Mouse (Mus musculus): Measurements from ENCODE around the gene Clcn7. TPM values are rescaled to one million over a fixed set of nuclear protein-coding genes. Genes with fewer than 3 reads are reported as not detected.

The Clcn7 gene
- polyA plus RNA-seq, 1 experiment from 2014 or later = 26.7 TPM

DNA sequence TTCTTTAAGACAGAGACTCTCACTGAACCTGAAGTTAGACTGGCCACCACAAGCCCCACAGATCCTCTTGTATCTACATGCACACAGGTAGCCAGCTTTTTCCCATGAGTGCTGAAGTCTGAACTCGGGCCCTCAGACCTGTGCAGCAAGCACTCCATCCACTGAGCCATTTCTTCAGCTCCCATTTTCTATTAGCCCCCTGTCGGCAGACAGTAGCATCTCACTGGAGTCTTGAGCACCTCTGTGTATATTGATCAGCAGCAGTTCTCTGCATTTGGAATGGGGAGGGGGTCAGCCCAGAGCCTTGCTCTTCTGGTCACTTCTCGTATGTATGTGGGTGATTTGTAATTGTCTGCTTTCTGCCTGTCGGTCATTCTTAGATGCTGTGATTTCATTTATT lies 6.8 kb downstream of the Clcn7 start:
- Histone ChIP-seq H3K4me1 (ENCODE audit: control insufficient read depth, insufficient read depth, low read length) (no peaks in the 10 kb centered on the region), H3K4me3 (ENCODE audit: low read depth, low read length) (no peak overlapping the region), H3K4me2 (ENCODE audit: low read depth, low read length) (no peak overlapping the region), H3K27ac (ENCODE audit: low read depth, low read length) (no peak overlapping the region), H3K9ac (replicated peaks; ENCODE audit: low read depth, low read length) (no peak overlapping the region), H3K27me3 (ENCODE audit: control insufficient read depth, insufficient read depth, low read length) (no peaks in the 10 kb centered on the region), H3K9me3 (ENCODE audit: control insufficient read depth, low read length) (no peaks in the 10 kb centered on the region), H3K36me3 (ENCODE audit: control insufficient read depth, insufficient read depth, low read length) (0 out of 2 replicates have a peak, but pooled peaks cover 2% of the 10 kb centered on the region)
- ATAC-seq (ENCODE audit: low read depth) = no peak
- WGBS = 74% methylated on average over 4 of the region's 4 CpGs

DNA sequence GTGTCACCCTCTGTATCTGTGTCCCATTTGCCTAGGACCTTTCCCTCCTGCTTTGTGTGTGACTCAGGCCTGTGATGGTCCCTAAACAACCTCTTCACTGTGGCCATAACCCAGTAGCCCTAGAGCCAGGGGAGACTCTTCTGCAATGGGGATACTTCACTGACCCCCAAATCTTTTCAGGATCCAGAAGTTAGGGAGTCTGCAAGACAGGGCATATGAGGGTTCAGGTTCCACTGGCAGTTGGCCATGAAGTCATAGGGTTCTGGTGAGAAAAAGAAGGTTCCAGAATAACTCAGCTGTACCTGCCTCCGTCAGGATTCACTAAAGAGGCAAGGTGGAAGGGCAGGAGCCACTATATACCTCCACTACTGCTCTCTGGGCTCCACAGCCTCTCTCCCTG lies 29.0 kb downstream of the Clcn7 start, which contains the start of gene Ccdc154:
Gene Ccdc154 (plus strand): TSS at position 301 of the 400 bp plus-strand sequence.
- Histone ChIP-seq H3K4me2 (ENCODE audit: low read depth, low read length) (no peak within 1 kb of the TSS), H3K9me3 (ENCODE audit: control insufficient read depth, low read length) (no peaks in the 10 kb centered on the region), H3K27me3 (ENCODE audit: control insufficient read depth, insufficient read depth, low read length) (no peaks in the 10 kb centered on the region), H3K27ac (ENCODE audit: low read depth, low read length) (no peak within 1 kb of the TSS), H3K36me3 (ENCODE audit: control insufficient read depth, insufficient read depth, low read length) (peaks cover 25% of the 10 kb centered on the region), H3K4me1 (ENCODE audit: control insufficient read depth, insufficient read depth, low read length) (no peaks in the 10 kb centered on the region), H3K4me3 (ENCODE audit: low read depth, low read length) (no peak within 1 kb of the TSS), H3K9ac (replicated peaks; ENCODE audit: low read depth, low read length) (no peak within 1 kb of the TSS)
- WGBS = 100% methylated on average over 1 of the region's 1 CpGs
- no peak for ATAC-seq (ENCODE audit: low read depth)

DNA sequence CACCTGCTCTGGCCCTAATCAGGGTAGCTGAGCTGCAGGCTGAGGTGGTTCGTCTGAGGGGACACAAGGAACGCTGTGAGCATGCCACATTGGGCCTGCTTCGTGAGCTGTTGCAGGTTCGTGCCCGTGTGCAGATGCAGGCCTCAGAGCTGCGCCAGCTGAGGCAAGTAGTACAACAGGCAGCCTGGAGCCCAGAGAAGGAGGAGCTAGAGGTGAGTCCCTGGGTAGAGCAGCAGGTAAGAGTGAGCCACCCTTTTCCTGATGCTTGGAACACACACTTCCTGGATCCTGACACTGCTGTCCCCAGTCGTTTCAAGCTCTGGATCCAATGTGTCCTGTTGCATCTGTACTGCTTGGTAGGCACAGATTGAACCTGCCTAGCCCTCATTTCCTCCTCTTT lies 30.2 kb downstream of the Clcn7 start:
- ATAC-seq (ENCODE audit: low read depth) = no peak

DNA sequence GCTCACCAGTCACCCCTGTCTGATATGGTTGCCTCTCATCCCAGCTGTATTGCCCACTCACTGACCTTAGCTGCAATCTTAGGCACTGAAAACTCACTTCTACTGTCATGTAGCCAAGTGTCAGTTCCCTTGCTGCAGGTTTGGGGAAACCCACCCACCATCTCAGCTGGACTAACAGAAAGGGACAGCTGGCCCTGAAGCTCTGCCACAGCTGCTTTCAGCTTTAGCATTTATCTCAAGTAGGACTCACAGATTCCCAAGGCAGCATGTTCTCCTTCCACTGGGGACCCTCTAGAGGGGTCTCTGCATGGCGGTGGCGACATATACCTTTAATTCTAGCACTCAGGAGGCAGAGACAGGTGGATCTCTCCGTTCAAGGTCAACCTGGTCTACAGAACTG lies 31.6 kb downstream of the Clcn7 start:
- Histone ChIP-seq H3K9ac (replicated peaks; ENCODE audit: low read depth, low read length) (no peak overlapping the region), H3K9me3 (ENCODE audit: control insufficient read depth, low read length) (no peaks in the 10 kb centered on the region), H3K27me3 (ENCODE audit: control insufficient read depth, insufficient read depth, low read length) (no peaks in the 10 kb centered on the region), H3K4me2 (ENCODE audit: low read depth, low read length) (no peak overlapping the region), H3K4me1 (ENCODE audit: control insufficient read depth, insufficient read depth, low read length) (no peaks in the 10 kb centered on the region), H3K36me3 (ENCODE audit: control insufficient read depth, insufficient read depth, low read length) (peaks cover 10% of the 10 kb centered on the region; the same call in 1 of the 2 replicates), H3K4me3 (ENCODE audit: low read depth, low read length) (no peak overlapping the region), H3K27ac (ENCODE audit: low read depth, low read length) (no peak overlapping the region)
- WGBS = 92% methylated on average over 3 of the region's 3 CpGs
- ATAC-seq (ENCODE audit: low read depth) = no peak

More for the DNA sequence above, 30.2 kb downstream of the Clcn7 start:
- WGBS = 81% methylated on average over 7 of the region's 7 CpGs
- Histone ChIP-seq H3K9me3 (ENCODE audit: control insufficient read depth, low read length) (no peaks in the 10 kb centered on the region), H3K4me1 (ENCODE audit: control insufficient read depth, insufficient read depth, low read length) (no peaks in the 10 kb centered on the region), H3K4me3 (ENCODE audit: low read depth, low read length) (no peak overlapping the region), H3K27ac (ENCODE audit: low read depth, low read length) (no peak overlapping the region), H3K27me3 (ENCODE audit: control insufficient read depth, insufficient read depth, low read length) (no peaks in the 10 kb centered on the region), H3K9ac (replicated peaks; ENCODE audit: low read depth, low read length) (no peak overlapping the region), H3K36me3 (ENCODE audit: control insufficient read depth, insufficient read depth, low read length) (peaks cover 18% of the 10 kb centered on the region; the same call in 1 of the 2 replicates), H3K4me2 (ENCODE audit: low read depth, low read length) (no peak overlapping the region)

DNA sequence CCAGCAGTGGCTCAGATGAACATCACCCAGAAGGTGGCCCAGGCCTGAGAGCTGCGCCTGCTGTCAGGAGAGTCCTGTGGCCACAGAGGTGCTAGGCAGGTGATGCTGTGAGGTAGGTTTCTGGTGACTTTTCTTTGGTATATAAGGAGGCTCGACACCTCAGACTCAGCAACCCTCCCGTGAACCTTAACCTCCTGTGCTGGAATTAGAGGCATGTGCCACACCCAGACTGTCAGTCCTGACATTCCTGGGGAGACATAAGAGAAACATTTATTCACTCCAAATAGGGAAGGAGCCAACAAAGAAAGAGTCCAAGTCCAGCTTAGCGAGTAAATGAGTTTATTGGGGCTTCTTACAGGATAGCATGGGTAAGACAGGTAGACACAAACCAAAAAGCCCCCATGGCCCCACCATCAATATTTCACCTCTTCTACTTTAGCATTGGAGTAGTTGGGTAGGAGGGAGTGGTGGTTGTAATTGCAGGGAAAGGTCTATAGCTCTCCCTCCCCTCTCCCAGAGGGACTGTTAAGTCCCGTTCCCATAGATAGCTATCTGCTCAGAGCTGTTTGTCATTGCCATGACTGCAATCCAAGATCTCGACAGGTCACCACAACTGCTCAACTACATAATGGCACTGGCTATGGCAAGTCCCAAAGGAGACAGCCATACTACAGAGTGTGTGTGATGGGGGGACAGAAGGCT lies 32.9 kb downstream of the Clcn7 start:
- H3K4me3 ChIP-seq (ENCODE audit: low read depth, low read length) = no peak overlapping the region
- H3K4me1 ChIP-seq (ENCODE audit: control insufficient read depth, insufficient read depth, low read length) = no peaks in the 10 kb centered on the region
- H3K27ac ChIP-seq (ENCODE audit: low read depth, low read length) = no peak overlapping the region
- no peak overlapping the region for H3K9ac ChIP-seq (replicated peaks; ENCODE audit: low read depth, low read length)
- no peak overlapping the region for H3K4me2 ChIP-seq (ENCODE audit: low read depth, low read length)
- no peaks in the 10 kb centered on the region for H3K9me3 ChIP-seq (ENCODE audit: control insufficient read depth, low read length)
- no peaks in the 10 kb centered on the region; the same call in 1 of the 2 replicates for H3K36me3 ChIP-seq (ENCODE audit: control insufficient read depth, insufficient read depth, low read length)
- WGBS = 53% methylated on average over 6 of the region's 6 CpGs
- no peaks in the 10 kb centered on the region for H3K27me3 ChIP-seq (ENCODE audit: control insufficient read depth, insufficient read depth, low read length)
- no peak for ATAC-seq (ENCODE audit: low read depth)

DNA sequence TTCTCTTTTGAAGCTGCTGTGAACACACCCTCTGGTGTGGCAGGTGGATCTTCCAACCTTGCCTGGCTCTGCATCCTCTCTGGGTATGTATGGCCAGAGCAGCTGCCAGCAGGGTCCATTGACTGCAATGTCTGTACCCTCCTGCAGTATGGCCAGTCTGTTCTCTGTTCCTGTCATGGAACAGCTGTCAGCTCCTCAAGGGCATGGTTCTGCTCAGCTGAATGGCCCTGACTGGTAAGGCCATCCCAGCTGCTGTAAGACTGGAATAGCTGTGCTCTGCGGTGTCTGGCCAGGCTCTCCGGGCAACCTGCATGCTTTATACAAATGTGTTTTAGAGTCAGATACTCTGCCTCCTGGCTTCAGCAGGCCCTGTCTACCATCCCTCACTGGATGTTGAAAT lies 36.5 kb downstream of the Clcn7 start:
- Histone ChIP-seq H3K36me3 (ENCODE audit: control insufficient read depth, insufficient read depth, low read length) (no peaks in the 10 kb centered on the region), H3K4me1 (ENCODE audit: control insufficient read depth, insufficient read depth, low read length) (no peaks in the 10 kb centered on the region), H3K4me3 (ENCODE audit: low read depth, low read length) (no peak overlapping the region), H3K9ac (replicated peaks; ENCODE audit: low read depth, low read length) (no peak overlapping the region), H3K27me3 (ENCODE audit: control insufficient read depth, insufficient read depth, low read length) (no peaks in the 10 kb centered on the region), H3K9me3 (ENCODE audit: control insufficient read depth, low read length) (no peaks in the 10 kb centered on the region), H3K27ac (ENCODE audit: low read depth, low read length) (no peak overlapping the region), H3K4me2 (ENCODE audit: low read depth, low read length) (no peak overlapping the region)
- WGBS = 95% methylated on average over 2 of the region's 2 CpGs
- no peak for ATAC-seq (ENCODE audit: low read depth)

DNA sequence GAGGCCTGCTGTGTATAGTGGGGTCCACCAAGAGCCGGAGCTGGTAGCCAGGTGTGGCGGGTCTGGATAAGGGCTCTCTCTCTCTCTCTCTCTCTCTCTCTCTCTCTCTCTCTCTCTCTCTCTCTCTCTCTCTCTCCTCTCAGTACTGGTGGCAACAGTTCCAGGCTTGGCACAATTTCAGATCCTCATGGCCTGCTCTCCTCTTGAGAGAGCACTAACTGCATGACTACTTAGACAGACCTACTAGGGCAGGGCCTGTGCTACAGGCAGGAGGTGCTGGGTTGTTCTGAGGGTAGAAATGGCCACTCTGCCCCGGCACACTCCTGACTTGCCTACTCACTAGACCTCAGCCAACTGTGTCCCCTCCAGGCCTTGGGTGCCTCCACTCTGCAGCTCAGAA lies 39.4 kb downstream of the Clcn7 start:
- H3K36me3 ChIP-seq (ENCODE audit: control insufficient read depth, insufficient read depth, low read length) = no peaks in the 10 kb centered on the region
- no peaks in the 10 kb centered on the region for H3K9me3 ChIP-seq (ENCODE audit: control insufficient read depth, low read length)
- no peaks in the 10 kb centered on the region for H3K4me1 ChIP-seq (ENCODE audit: control insufficient read depth, insufficient read depth, low read length)
- no peak overlapping the region for H3K9ac ChIP-seq (replicated peaks; ENCODE audit: low read depth, low read length)
- no peak for ATAC-seq (ENCODE audit: low read depth)
- no peak overlapping the region for H3K4me3 ChIP-seq (ENCODE audit: low read depth, low read length)
- no peak overlapping the region for H3K27ac ChIP-seq (ENCODE audit: low read depth, low read length)
- H3K27me3 ChIP-seq (ENCODE audit: control insufficient read depth, insufficient read depth, low read length) = no peaks in the 10 kb centered on the region
- no peak overlapping the region for H3K4me2 ChIP-seq (ENCODE audit: low read depth, low read length)
- 84% methylated on average over 3 of the region's 3 CpGs for WGBS

DNA sequence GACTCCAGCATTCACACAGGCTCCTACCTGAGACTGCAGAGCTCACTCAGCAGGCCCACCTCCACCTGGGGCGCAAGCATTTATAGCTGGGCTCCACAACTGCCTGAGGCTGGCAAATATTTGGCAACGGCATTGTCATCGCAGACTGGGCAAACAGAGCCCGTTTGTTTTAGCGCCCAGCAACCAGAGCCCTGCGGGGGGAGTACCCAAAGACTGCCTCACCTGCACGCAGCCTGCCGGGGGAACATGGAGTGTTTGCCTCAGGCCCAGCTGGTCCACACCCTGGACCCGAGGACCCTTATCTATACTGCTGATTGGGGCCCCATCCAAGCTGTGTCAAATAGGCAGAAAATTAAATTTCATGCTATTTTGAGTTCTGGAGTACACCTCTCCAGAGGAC lies 42.2 kb downstream of the Clcn7 start, which contains the start of gene Gm38655:
Gene Gm38655 (minus strand): TSS at position 61 of the 400 bp plus-strand sequence.
- no peak within 1 kb of the TSS for H3K9ac ChIP-seq (replicated peaks; ENCODE audit: low read depth, low read length)
- no peak for ATAC-seq (ENCODE audit: low read depth)

DNA sequence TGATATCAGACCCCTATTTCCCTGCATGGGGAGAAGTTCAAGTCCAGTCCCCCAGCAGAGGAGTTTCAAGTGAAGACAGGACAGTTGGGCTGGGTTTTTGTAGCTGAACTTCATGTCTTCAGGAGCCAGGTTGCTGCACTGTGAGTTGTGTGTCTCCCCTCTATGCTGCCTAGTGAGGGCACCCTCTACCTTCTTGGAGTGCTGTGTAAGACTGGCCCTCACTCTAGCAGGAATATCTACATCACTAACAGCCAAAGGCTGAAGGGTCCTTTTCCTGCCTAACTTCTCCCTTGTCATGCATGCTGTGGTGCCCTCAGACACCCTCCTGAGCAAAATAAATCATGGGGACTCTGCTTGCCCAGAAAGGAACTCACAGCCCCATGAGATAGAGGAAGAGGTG lies 50.0 kb downstream of the Clcn7 start:
- no peak overlapping the region for H3K9ac ChIP-seq (replicated peaks; ENCODE audit: low read depth, low read length)

More for the DNA sequence above, 42.2 kb downstream of the Clcn7 start, which contains the start of gene Gm38655:
- H3K36me3 ChIP-seq (ENCODE audit: control insufficient read depth, insufficient read depth, low read length) = no peaks in the 10 kb centered on the region
- no peaks in the 10 kb centered on the region for H3K9me3 ChIP-seq (ENCODE audit: control insufficient read depth, low read length)
- H3K27ac ChIP-seq (ENCODE audit: low read depth, low read length) = no peak within 1 kb of the TSS
- H3K4me2 ChIP-seq (ENCODE audit: low read depth, low read length) = no peak within 1 kb of the TSS
- WGBS = 58% methylated on average over 9 of the region's 9 CpGs
- no peaks in the 10 kb centered on the region for H3K27me3 ChIP-seq (ENCODE audit: control insufficient read depth, insufficient read depth, low read length)
- no peak within 1 kb of the TSS for H3K4me3 ChIP-seq (ENCODE audit: low read depth, low read length)
- H3K4me1 ChIP-seq (ENCODE audit: control insufficient read depth, insufficient read depth, low read length) = no peaks in the 10 kb centered on the region

More for the DNA sequence above, 50.0 kb downstream of the Clcn7 start:
- H3K9me3 ChIP-seq (ENCODE audit: control insufficient read depth, low read length) = no peaks in the 10 kb centered on the region
- H3K36me3 ChIP-seq (ENCODE audit: control insufficient read depth, insufficient read depth, low read length) = no peaks in the 10 kb centered on the region
- H3K27ac ChIP-seq (ENCODE audit: low read depth, low read length) = no peak overlapping the region
- peaks cover 17% of the 10 kb centered on the region for H3K4me1 ChIP-seq (ENCODE audit: control insufficient read depth, insufficient read depth, low read length)
- H3K4me3 ChIP-seq (ENCODE audit: low read depth, low read length) = peak overlapping the region; percentile 66; the same call in 1 of the 2 replicates
- H3K27me3 ChIP-seq (ENCODE audit: control insufficient read depth, insufficient read depth, low read length) = no peaks in the 10 kb centered on the region
- peak overlapping the region; percentile 90; the same call in 1 of the 2 replicates for H3K4me2 ChIP-seq (ENCODE audit: low read depth, low read length)
- ATAC-seq (ENCODE audit: low read depth) = no peak
